Mouse (Mus musculus) liver, embryonic 13.5 days (tissue): ENCODE data around the gene Olfr462. TPM values are rescaled to one million over a fixed set of nuclear protein-coding genes. Genes with fewer than 3 reads are reported as not detected.
"Not testable (repeated sequence)": the region's sequence is repeated elsewhere in the genome, so short reads cannot be mapped to it uniquely, and the experiment has no call there.

Experiments
- ATAC-seq: fragments of 200-750 bp; cut with Nextera tagmentation; 2 replicates; pipeline ENCODE4 v1.8.0; 2017; ENCODE audit warnings: low read depth, mild to moderate bottlenecking, moderate number of reproducible peaks, moderate library complexity
- DNase-seq: peaks from one replicate; pipeline ENCODE4 v3.0.0; 2022
- H3K27ac ChIP-seq: fragments of 300-500 bp; sonication (generic); 2 replicates; pipeline ENCODE4 v1.5.1; 2015; ENCODE audit warnings: moderate library complexity, mild to moderate bottlenecking, inconsistent platforms
- H3K27me3 ChIP-seq: fragments of 300-500 bp; sonication (generic); 2 replicates; pipeline ENCODE4 v1.6.1; 2015; ENCODE audit warnings: mild to moderate bottlenecking, inconsistent platforms
- H3K36me3 ChIP-seq: fragments of 300-500 bp; sonication (generic); 2 replicates; pipeline ENCODE4 v1.6.1; 2015; ENCODE audit warnings: mild to moderate bottlenecking, inconsistent platforms
- H3K4me1 ChIP-seq: fragments of 300-500 bp; sonication (generic); replicated peaks from 2 replicates; pipeline ENCODE4 v1.6.1; 2015; ENCODE audit warnings: inconsistent platforms
- H3K4me2 ChIP-seq: fragments of 300-500 bp; sonication (generic); 2 replicates; pipeline ENCODE4 v1.6.1; 2015; ENCODE audit warnings: inconsistent platforms, mild to moderate bottlenecking, moderate library complexity
- H3K4me3 ChIP-seq: fragments of 300-500 bp; sonication (generic); replicated peaks from 2 replicates; pipeline ENCODE4 v1.5.1; 2015; ENCODE audit warnings: mild to moderate bottlenecking, inconsistent platforms
- H3K9ac ChIP-seq: fragments of 300-500 bp; sonication (generic); 2 replicates; pipeline ENCODE4 v1.6.1; 2015; ENCODE audit warnings: mild to moderate bottlenecking, inconsistent platforms
- H3K9me3 ChIP-seq: fragments of 300-500 bp; sonication (generic); replicated peaks from 2 replicates; pipeline ENCODE4 v1.6.1; 2016; ENCODE audit warnings: inconsistent platforms
- WGBS: fragments of 180-500 bp; shearing (Covaris S2); methylation state at CpG from one replicate; pipeline ENCODE4 v1.1.7; 2015; ENCODE audit not compliant: insufficient replicate concordance; 5-methylcytosine and 5-hydroxymethylcytosine counted together
- polyA plus RNA-seq: library from polyadenylated mRNA; unstranded; fragments of >200 nt; fragmentation: Nextera tagmentation; extraction: Ambion mirVana; gene quantifications from 2 replicates; pipeline ENCODE4 v1.2.1, GENCODE M21; 2015

The Olfr462 gene
- polyA plus RNA-seq, 1 experiment from 2014 or later: not detected

GRCm38 (mm10) chr11:87879826-87880225, 12.2 kb downstream of the Olfr462 start:
- Histone ChIP-seq H3K36me3 (no peaks in the 10 kb centered on the region), H3K9ac (no peak overlapping the region), H3K27ac (no peak overlapping the region), H3K4me2 (no peak overlapping the region), H3K27me3 (0 out of 2 replicates have a peak, but pooled peaks cover 3% of the 10 kb centered on the region), H3K9me3 (no peaks in the 10 kb centered on the region), H3K4me1 (no peaks in the 10 kb centered on the region), H3K4me3 (no peak overlapping the region)
- DNase-seq (no peak), ATAC-seq (no peak)
- 74% methylated on average over 9 of the region's 9 CpGs for WGBS

DNA sequence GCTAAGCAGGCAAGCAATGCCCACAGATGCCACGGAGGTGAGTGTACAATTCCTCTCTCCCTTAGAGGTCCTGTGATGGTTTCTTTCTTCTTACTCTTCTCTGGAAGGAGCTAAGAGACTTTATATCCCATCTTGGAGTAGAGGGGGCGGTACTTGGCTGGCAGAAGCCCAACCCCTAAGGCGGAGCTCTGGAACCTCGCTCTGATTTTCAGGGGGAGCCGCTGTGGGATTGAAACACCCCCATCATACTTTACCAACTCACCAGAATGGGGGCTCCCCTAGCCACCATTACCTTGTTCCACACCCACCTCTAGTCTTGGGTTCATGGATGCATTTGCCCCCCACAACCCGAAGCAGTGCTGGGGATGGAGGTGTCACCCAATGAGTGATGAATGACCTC, 16.6 kb downstream of the Olfr462 start, which contains the start of gene Epx:
Gene Epx (minus strand): TSS at position 101 of the 400 bp plus-strand sequence.
- Histone ChIP-seq H3K4me1 (no peaks in the 10 kb centered on the region), H3K27me3 (0 out of 2 replicates have a peak, but pooled peaks cover 4% of the 10 kb centered on the region), H3K4me3 (no peak within 1 kb of the TSS), H3K9me3 (no peaks in the 10 kb centered on the region), H3K36me3 (no peaks in the 10 kb centered on the region), H3K4me2 (no peak within 1 kb of the TSS), H3K27ac (no peak within 1 kb of the TSS), H3K9ac (no peak within 1 kb of the TSS)
- 68% methylated on average over 6 of the region's 6 CpGs for WGBS
- ATAC-seq (no peak), DNase-seq (no peak)

- H3K9me3 ChIP-seq: no peaks in the 10 kb centered on the region
- no peak overlapping the region for H3K9ac ChIP-seq
- no peak for DNase-seq
- H3K4me2 ChIP-seq: no peak overlapping the region
- WGBS: 50% methylated on average over 8 of the region's 8 CpGs
- H3K27ac ChIP-seq: no peak overlapping the region
- H3K36me3 ChIP-seq: no peaks in the 10 kb centered on the region
- 0 out of 2 replicates have a peak, but pooled peaks cover 4% of the 10 kb centered on the region for H3K27me3 ChIP-seq
- no peak overlapping the region for H3K4me3 ChIP-seq
- H3K4me1 ChIP-seq: no peaks in the 10 kb centered on the region
- no peak for ATAC-seq
Measured at GRCm38 (mm10) chr11:87871766-87872165, 20.3 kb downstream of the Olfr462 start.

- H3K36me3 ChIP-seq: no peaks in the 10 kb centered on the region
- 52% methylated on average over 2 of the region's 2 CpGs for WGBS
- H3K4me2 ChIP-seq: no peak overlapping the region
- H3K4me1 ChIP-seq: no peaks in the 10 kb centered on the region
- H3K27ac ChIP-seq: no peak overlapping the region
- H3K9me3 ChIP-seq: no peaks in the 10 kb centered on the region
- DNase-seq (no peak), ATAC-seq (no peak)
- no peak overlapping the region for H3K4me3 ChIP-seq
- H3K9ac ChIP-seq: no peak overlapping the region
- H3K27me3 ChIP-seq: 0 out of 2 replicates have a peak, but pooled peaks cover 4% of the 10 kb centered on the region
Measured at GRCm38 (mm10) chr11:87870096-87870495, 22.0 kb downstream of the Olfr462 start.

GRCm38 (mm10) chr11:87866891-87867290, 25.2 kb downstream of the Olfr462 start:
- not testable (repeated sequence) for ATAC-seq, H3K4me3 ChIP-seq
- 47% methylated on average over 1 of the region's 2 CpGs for WGBS

DNA sequence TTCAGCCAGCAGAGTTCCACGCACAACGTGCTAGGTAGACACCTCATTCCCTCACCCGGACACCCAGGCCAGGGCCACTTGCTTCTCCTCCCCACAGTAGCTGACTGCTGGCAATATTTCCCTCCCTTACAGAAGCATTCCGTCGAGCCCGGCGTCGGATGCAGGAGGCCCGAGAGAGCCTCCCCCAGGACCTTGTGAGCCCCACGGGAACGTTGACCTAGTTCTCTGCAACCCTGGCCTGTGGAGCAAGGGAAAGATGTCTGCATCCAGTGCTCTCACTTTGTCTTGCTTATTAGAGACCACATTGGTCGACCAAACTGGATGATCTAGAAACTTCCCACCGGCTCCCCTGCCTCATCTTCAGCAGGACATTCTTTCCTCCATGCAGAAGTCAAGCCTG, 29.3 kb downstream of the Olfr462 start:
- no peaks in the 10 kb centered on the region for H3K4me1 ChIP-seq
- no peaks in the 10 kb centered on the region for H3K9me3 ChIP-seq
- H3K9ac ChIP-seq: no peak overlapping the region
- H3K4me2 ChIP-seq: no peak overlapping the region
- H3K4me3 ChIP-seq: no peak overlapping the region
- no peak for ATAC-seq
- no peak for DNase-seq
- no peaks in the 10 kb centered on the region for H3K27me3 ChIP-seq
- no peaks in the 10 kb centered on the region for H3K36me3 ChIP-seq
- 72% methylated on average over 13 of the region's 13 CpGs for WGBS
- no peak overlapping the region for H3K27ac ChIP-seq

More at GRCm38 (mm10) chr11:87866891-87867290, 25.2 kb downstream of the Olfr462 start:
- H3K27me3 ChIP-seq, H3K9me3 ChIP-seq, H3K9ac ChIP-seq, H3K36me3 ChIP-seq, H3K4me1 ChIP-seq, H3K27ac ChIP-seq, H3K4me2 ChIP-seq, DNase-seq: not testable (repeated sequence)

GRCm38 (mm10) chr11:87860426-87860825, 31.6 kb downstream of the Olfr462 start:
- no peaks in the 10 kb centered on the region for H3K9me3 ChIP-seq
- no peaks in the 10 kb centered on the region for H3K27me3 ChIP-seq
- no peaks in the 10 kb centered on the region for H3K4me1 ChIP-seq
- 78% methylated on average over 9 of the region's 9 CpGs for WGBS
- no peak overlapping the region for H3K9ac ChIP-seq
- ATAC-seq (no peak), DNase-seq (no peak)
- no peak overlapping the region for H3K4me2 ChIP-seq
- no peak overlapping the region for H3K4me3 ChIP-seq
- H3K36me3 ChIP-seq: peaks cover 4% of the 10 kb centered on the region; the same call in 1 of the 2 replicates
- H3K27ac ChIP-seq: no peak overlapping the region

- Histone ChIP-seq H3K4me2 (no peak overlapping the region), H3K9ac (no peak overlapping the region), H3K4me3 (no peak overlapping the region), H3K36me3 (peaks cover 4% of the 10 kb centered on the region; the same call in 1 of the 2 replicates), H3K4me1 (no peaks in the 10 kb centered on the region), H3K27me3 (no peaks in the 10 kb centered on the region), H3K9me3 (no peaks in the 10 kb centered on the region), H3K27ac (no peak overlapping the region)
- 75% methylated on average over 11 of the region's 11 CpGs for WGBS
- DNase-seq (no peak), ATAC-seq (no peak)
Measured at GRCm38 (mm10) chr11:87859273-87859672, 32.8 kb downstream of the Olfr462 start.

DNA sequence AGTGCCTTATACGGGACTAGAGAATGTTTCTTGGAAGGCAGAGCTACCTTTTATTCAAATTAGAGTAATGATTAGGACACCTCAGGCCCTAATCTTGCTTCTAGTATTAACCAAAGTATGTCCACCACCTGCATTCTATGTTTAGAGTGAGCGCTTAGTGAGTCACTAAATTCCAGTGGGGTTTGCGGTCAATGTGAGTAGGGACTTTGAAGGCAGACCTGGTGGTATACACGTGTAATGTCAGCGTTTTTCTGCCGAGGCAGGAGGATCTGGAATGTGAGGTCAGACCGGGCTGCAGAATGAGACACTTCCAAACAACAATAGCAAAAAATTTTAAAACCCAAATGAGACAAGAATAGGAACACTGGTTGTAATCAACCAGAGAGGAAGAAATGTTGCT, 37.5 kb downstream of the Olfr462 start:
- no peak overlapping the region for H3K9ac ChIP-seq
- DNase-seq: no peak
- 67% methylated on average over 7 of the region's 7 CpGs for WGBS

GRCm38 (mm10) chr11:87853597-87853954, 38.5 kb downstream of the Olfr462 start:
- peak overlapping the region; percentile 70 for H3K4me2 ChIP-seq
- H3K4me3 ChIP-seq: peak overlapping the region; percentile 67
- DNase-seq (no peak), ATAC-seq (no peak)
- H3K9me3 ChIP-seq: no peaks in the 10 kb centered on the region
- WGBS: 40% methylated on average over 8 of the region's 8 CpGs
- no peaks in the 10 kb centered on the region for H3K27me3 ChIP-seq
- H3K4me1 ChIP-seq: peaks cover 14% of the 10 kb centered on the region
- H3K27ac ChIP-seq: no peak overlapping the region
- H3K9ac ChIP-seq: peak overlapping the region; percentile 18; the same call in 1 of the 2 replicates
- peaks cover 4% of the 10 kb centered on the region; the same call in 1 of the 2 replicates for H3K36me3 ChIP-seq

More for the DNA sequence above, 37.5 kb downstream of the Olfr462 start:
- no peak overlapping the region for H3K4me3 ChIP-seq
- peaks cover 14% of the 10 kb centered on the region for H3K4me1 ChIP-seq
- H3K27ac ChIP-seq: no peak overlapping the region
- H3K4me2 ChIP-seq: no peak overlapping the region
- ATAC-seq: no peak
- peaks cover 4% of the 10 kb centered on the region; the same call in 1 of the 2 replicates for H3K36me3 ChIP-seq
- H3K9me3 ChIP-seq: no peaks in the 10 kb centered on the region
- no peaks in the 10 kb centered on the region for H3K27me3 ChIP-seq

GRCm38 (mm10) chr11:87852690-87853596, 39.1 kb downstream of the Olfr462 start, which contains the start of gene Mks1:
TSS of gene Mks1 (plus strand) at chr11:87853215.
- DNase-seq (peak; percentile 79), ATAC-seq (peak; percentile 79)
- 3% methylated on average over 40 of the region's 40 CpGs for WGBS
- H3K9ac ChIP-seq: peak within 1 kb of the TSS; percentile 18; the same call in 1 of the 2 replicates
- peaks cover 4% of the 10 kb centered on the region; the same call in 1 of the 2 replicates for H3K36me3 ChIP-seq
- no peaks in the 10 kb centered on the region for H3K27me3 ChIP-seq
- peak within 1 kb of the TSS; percentile 70 for H3K4me2 ChIP-seq
- H3K4me1 ChIP-seq: peaks cover 14% of the 10 kb centered on the region
- H3K4me3 ChIP-seq: peak within 1 kb of the TSS; percentile 67
- no peak within 1 kb of the TSS for H3K27ac ChIP-seq
- H3K9me3 ChIP-seq: no peaks in the 10 kb centered on the region
